Mouse (Mus musculus) cerebellum, postnatal 25 days (tissue): Measurements from ENCODE around the gene Casp4.

Experiments used
- DNase-seq, 2 experiments: peaks; one replicate each; pipeline ENCODE4 v3.0.0; 2021; ENCODE audit warnings: mixed read lengths in 2 of 2

Casp4 gene

DNA sequence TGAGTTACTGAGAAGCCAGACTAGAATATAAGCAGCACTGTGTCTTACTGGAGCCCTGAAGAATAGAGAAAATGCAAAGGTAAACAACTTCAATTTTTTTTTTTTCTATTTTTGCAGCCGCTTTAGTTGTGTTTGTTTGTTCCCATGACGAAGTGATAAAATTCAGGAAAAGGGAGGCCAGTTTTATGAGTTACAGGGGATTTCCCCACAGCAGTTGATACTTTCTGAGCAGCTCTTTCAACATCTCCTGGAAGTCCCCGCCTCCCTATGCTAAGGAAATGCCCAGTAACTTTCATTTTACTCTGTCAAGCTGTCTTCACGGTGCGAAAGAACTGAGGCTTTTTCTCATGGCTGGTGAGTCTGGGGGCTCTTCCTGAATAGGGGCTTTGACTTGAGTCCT lies at the start of gene Casp4:
Gene Casp4 (plus strand): TSS at position 268 of the 400 bp plus-strand sequence.
- no peak for DNase-seq

DNA sequence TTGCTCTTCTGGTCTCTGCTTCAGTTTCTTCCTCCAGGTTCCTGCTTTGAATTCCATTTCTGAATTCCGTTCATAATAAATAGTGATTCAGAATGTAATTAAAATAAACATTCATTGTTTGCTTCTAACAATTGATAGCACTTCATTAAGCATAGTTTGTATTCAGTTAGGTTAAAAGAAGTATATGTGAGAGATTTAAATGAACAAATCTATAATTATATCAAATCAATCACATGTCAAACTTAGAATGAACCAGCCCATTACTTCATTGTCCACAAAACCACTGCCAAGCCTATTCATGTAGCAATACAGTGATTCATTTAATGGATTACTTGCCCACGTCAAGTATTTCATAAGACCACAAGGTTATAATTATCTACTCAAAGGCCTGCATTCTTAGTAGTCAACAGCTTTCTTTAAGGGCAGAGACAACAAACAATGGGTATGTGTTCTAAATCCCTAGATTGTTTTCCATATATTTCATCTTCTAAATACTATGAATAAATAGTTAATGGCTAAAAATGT lies 44.6 kb upstream of the Casp4 start:
- no peak for DNase-seq

DNA sequence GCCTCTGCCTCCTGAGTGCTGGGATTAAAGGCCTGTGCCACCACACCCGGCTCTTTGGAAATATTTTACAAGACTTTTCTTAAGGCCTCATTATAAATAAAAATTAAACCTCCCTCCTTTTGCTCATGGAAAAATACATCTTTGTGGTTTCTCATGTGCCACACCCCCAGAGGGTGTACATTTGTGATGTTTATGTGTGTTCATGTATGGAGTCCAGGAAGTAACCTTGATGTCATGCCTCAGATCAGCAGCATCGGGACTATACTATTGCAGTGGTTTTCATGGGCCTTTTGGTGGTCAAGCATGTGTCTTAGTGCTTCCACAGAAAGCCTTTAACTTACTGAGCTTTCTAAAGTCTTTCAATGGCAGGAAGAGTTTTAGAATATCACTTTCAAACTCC lies 38.4 kb upstream of the Casp4 start:
- no peak for DNase-seq

DNA sequence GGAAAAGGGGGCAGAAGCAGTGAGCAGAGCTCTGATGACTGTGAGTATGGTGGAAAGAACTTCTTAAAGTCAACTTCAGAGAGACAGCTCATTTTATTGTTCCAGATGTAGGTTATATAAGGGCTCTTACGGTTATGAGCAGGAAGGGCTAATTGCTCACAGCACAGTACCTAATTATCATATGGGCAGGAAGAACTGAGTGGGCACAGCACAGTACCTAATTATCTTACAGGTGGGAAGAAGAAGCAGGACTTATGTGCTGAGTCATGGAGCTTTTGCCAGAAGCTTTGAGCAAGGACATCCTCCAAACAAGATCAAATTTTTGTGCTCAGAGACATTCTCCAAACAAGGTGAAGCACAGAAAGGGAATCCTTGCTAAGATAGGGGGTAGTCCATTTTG lies 37.7 kb upstream of the Casp4 start:
- no peak for DNase-seq

DNA sequence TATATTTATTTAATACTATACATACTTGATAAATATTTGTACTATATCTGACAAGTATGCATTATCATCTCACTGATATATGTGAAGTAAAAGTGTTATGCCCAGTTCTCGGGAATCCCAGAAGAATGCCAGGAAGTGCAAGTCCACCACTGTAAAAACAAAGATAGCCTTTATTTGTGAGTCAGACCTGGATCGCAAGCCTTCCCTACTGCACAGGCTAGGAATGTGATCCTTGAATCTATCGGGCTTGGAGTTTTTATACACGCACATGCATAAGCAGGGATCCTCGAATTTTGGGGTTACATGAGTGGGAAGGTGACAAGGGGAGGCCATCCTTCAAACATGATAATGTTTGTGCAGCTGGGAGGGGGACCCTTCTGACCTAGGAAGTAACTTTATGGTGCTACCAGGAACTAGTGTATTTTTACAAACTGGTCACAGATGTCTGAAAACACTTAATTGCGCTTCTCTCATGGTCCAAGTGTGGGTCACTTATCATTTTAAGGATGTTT lies 37.2 kb upstream of the Casp4 start:
- DNase-seq = no peak

DNA sequence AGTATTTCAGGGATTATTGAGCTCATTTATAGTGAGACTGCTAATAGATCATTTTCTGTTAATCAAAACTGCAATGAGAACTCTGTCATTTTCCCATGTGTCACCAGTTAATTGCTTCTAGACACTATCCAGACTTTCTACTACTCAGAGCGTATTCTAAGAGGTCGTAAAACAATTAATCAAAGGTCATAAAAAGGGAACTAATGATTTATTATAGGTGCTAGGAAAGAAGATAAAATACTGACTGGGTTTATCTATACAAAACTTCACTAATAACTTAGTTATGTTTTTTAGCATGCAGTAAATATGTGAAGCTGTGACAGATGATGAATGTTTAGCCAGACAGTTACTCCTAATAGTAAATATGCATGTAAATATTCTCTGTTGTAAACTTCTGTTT lies 22.6 kb upstream of the Casp4 start:
- no peak for DNase-seq

DNA sequence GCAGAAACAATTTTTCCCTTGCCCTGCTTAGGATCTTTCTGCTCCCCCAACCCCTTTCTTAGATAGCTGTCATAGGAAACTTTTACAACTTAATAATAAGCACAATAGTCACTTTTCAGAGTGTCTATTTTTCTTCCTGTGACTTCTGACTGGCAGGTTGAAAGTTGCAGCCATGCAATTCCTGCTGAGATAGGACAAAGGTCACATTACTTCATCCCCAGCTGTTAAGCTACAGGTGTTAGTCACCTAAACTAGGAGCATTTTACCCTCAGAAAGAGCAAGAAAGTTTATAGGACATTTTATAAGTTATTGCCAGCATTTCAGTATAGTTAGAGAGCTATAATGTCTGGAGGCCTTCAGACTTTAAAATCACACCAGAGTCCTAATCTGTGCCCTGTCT lies 22.0 kb upstream of the Casp4 start:
- DNase-seq = no peak

DNA sequence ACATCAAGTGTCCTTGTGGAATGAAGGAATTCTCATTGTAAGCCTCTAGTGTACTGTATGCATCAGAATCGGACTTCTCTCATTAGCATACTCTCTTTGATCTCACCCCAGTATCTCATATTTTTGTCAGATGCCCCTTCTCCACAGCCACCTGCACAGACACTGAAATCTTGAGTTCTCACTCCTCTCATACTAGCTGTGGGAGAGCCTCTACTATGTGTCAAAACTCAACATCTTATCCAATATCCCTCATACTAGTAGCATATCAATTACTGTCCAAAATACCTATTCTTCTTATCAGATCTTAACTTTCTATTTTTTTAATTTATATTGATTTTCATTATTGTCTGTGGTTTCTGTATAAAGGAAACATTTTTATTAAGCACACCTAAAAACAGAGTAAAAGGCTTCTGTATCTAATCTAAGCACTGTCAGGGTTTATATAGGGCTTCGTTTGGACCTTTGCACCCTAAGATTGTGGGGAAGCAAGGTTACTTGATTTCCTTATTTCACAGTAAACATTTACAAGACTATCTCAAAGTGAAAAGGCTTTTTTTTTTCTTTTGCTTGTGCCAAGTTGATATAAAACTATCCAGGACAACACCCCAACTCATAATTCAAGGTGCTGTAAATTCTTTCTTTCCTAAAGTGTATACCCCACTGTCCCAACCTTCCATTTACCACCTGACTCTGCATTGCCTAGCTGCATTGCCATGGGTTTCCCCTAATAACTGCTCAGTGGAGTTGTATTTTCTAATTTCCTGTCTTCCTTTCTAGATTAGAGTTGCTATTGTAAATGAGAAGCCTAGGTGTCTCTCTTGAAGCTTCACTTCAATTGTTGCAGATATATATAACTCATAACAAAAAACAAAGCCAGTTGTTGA lies 12.0 kb upstream of the Casp4 start:
- DNase-seq = no peak

DNA sequence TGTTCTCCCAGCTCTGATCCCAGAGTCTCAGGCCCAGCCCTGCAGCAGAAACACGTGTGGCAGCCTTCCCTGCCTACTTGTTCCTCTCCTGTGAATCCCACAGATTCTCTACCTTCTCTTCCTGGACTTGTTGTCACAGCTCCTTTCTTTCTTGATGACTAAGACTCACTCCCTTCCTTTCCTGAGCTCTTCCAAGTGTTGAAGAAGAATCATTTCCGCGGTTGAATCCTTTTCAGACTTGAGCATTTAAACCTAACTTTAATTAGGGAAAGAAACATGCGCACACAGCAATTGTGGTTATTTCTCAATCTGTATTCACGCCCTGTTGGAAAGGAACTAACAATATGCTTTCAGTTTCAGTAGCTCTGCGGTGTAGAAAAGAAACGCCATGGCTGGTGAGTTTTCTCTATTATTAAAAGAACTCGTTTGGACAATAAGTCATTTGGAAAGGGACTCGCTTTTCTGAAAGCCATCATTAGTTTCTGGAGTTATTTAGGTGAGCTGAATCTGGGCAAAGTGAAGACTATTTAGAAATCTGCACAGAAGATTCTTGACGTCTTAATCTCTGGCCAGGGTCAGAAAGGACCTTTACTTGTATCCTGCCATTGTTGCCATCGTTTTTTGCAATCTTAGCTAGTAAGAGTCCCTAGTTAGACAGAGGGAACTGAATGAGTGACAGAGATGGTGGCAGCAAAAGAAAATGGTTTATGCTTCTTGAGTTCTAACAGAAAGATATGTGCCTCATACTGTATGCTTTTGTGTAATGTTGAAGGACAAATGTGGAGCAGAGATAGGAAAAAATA lies 10.1 kb upstream of the Casp4 start, which contains the start of gene Casp1:
Gene Casp1 (plus strand): TSS at position 189 of the 803 bp plus-strand sequence.
- DNase-seq = no peak

DNA sequence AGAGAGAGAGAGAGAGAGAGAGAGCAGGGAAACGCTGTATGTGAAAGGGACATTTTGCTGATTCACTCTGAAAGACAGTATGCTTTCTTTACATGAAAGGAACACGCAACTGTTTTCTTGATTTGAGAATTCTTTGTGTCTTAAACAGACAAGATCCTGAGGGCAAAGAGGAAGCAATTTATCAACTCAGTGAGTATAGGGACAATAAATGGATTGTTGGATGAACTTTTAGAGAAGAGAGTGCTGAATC lies 9.6 kb upstream of the Casp4 start:
- no peak for DNase-seq

DNA sequence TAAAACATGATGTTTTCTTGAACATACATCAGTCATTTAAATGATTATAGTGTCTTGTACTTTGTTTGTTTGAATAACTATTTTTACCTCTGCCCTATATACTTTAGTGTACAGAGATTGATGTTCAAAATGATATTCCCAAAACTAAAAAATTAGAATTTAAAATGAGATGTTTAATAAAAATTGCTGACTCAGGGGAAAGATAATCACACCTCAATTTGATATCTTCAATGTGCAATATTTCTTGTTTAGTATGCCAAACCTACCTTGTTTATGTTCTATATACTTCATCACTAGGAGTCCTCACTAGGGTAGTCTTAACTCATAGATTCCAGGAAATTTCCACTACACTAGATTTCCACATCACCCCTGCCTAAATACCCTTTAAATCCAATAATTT lies 1.5 kb downstream of the Casp4 start:
- DNase-seq = no peak

DNA sequence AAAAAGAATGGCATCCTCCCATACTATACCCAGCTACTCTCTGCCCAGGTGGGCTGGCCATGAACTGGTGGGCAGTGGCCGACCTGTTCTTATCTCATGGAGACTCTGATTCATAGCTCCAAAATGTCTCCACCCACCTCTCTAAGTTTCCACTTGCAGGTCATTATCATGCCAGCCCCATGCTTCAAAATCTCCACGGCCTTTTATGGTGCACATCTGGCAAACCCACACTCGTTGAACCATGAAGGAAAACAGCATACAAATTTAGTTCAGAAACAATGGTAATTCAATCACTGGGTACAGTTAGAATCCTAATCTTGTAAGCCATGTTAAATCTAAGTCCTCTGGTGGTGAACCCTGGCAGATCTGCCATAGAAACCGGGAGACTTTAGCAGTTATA lies 2.8 kb downstream of the Casp4 start:
- no peak for DNase-seq

DNA sequence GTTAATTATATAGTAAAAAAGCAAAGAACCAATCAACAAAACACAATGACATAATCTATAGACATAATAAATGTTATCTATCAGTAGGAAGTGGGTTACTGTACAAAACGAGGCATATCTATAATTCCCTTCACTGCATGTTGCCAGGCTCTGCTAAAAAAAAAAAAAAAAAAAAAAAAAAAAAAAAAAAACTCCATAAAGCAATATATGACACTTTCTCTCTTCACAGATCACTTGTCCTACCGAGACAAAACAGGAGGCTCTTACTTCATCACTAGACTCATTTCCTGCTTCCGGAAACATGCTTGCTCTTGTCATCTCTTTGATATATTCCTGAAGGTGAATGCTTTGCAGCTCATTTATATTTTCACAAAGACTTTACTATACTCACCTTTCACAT lies 19.6 kb downstream of the Casp4 start:
- no peak for DNase-seq

DNA sequence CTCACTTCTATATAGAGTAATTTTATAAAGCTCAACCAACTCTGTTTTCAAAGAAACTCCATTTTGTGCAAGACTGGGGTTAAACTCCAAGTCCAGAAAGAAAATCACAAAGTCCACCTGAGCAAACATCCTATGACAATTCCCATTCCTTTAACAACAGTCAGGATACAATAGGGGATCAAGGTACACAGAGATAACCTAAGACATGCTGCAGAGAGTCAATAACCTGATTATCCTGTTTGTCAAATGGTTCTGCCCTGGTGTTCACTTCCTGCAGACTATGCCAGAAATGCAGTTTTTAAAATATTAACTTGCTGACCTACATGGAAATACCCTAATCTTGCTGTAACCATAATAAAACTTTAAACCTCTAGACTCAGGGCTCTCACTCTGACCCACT lies 23.8 kb downstream of the Casp4 start:
- no peak for DNase-seq

DNA sequence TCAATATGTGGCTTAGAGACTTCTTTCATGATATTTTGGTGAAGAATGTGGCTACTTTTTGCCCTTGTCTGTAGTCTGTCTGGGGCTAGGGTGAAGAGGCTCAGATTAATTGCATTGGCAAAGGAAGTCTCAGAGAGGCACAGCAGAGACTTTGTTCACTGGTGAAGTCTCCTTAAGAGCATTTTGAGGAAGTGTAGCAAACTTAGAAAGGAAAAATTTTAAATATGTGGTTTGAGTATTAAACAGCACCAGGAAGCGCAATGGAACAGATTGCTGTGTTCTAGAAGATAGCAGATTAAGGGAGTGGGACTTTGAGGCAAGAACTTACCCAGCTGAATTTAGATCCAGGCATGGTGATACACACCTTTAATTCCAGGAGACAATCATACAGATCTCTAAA lies 24.8 kb downstream of the Casp4 start:
- no peak for DNase-seq

DNA sequence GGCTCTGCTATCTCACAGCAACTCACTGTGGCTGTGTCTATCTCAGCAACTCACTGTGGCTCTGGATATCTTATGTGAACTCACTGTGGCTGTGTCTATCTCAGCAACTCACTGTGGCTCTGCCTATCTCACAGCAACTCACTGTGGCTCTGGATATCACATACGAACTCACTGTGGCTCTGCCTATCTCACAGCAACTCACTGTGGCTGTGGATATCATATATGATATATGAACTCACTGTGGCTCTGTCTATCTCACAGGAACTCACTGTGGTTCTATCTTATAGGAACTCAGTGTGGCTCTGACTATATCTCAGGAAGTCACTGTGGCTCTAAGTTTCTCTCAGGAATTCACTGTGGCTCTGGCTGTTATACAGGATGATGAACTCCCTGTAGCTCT lies 34.5 kb downstream of the Casp4 start:
- DNase-seq = no peak

DNA sequence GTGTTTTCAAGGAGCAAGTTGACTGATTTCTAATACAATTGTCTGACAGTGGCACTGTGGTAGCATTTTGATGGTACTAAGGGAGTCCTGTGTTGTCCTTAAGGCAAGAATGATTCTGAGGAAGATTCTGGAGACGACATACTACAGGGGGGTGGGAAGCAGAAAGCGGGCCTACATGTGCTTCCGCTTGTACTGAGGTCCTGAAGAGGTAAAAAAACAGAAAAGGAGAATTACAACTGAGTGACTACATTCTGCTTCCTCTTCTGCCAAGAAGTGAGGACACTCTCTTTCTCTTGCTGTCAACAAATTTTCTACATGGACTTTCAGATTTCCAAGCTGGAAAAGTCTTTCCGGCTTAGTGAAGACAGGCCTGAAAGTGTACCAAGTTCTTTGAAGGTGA lies 35.5 kb downstream of the Casp4 start:
- DNase-seq = no peak

DNA sequence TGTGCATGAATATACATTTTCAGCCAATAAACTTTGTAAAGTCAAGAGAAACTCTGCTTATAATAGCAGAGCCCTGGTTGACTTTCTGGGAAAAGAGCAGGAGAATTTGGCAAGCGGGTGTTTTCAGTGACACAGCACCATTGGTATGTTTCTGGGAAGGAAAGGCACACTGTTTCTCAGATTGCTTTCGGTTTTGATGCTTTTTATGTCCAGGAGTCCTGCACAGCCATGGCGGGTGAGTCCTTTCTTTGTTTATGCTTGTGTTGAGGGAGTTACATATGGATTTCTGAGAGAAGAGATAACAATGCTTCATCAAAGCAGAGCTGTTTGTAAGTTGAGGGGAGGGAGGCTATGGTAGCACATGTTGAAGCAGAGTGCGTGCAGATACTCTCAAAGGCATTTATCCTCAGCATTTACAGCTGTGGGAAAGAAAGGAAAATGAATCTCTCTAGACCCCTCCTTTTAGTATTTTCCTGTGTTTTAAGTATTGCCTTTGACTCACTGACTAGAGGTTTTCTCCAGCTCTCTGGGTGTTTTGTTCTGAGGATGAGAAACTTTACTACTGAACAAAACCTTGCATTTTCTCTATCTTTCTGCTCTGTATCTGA lies 36.8 kb downstream of the Casp4 start, which contains the start of gene Casp12:
Gene Casp12 (plus strand): TSS at position 140 of the 608 bp plus-strand sequence.
- no peak for DNase-seq

DNA sequence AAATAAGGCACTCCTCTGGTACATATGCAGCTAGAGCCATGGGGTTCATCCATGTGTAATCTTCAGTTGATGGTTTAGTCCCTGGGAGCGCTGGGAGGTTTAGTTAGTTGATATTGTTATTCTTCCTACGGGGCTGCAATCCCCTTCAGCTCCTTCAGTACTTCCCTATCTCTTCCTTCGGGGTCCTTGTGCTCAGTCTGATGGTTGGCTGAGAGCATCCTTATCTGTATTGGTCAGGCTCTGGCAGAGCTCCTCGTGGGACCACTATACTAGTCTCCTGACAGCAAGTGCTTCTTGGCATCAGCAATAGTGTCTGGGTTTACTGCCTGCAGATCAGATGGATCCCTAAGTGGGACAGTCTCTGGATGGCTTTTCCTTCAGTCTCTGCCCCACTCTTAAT lies 38.8 kb downstream of the Casp4 start:
- DNase-seq = no peak

DNA sequence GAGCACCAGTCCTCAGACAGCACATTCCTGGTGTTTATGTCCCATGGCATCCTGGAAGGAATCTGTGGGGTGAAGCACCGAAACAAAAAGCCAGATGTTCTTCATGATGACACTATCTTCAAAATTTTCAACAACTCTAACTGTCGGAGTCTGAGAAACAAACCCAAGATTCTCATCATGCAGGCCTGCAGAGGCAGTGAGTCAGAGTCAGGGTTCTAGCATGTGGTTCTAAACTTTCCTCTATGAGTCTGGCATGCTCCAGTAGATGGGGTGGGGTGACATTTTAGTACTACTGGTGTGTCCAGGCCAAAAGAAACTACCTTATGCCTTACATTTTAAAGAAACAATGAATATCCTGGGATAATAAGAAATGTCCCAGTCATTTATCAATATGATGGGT lies 45.0 kb downstream of the Casp4 start:
- DNase-seq = no peak

DNA sequence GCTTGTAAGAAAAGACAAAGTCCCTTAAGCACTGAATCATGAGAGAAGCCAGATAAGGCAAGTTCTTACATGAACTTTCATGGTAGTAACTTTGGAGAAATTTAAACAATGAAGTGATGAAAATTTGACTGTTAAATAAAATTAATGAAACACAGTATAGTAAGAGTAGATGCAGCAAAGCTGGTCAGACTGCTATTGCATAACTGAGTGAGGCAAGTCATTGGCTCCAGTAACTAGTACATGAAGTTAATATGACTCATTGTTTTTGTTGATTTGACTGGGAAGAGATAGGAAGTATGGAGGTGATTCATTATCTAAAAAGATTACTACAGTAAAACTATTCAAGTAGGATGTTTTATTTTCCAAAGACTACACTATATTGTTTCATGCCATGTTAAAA lies 48.2 kb downstream of the Casp4 start:
- no peak for DNase-seq
